Mouse (Mus musculus) CD8-positive naive resting alpha-beta T cell, adult 2 months (primary cell): ENCODE results near the gene Cyp2c23.

ENCODE experiments used
- DNase-seq, 2 experiments: peaks; one replicate each; pipeline ENCODE4 v3.0.0; 2022; ENCODE audit warnings: low read depth in 2 of 2, low spot score in 2 of 2

Gene Cyp2c23

GRCm38 (mm10) chr19:44024921-44025585 is 4.0 kb downstream of the Cyp2c23 start:
- DNase-seq: no peak

- no peak for DNase-seq
These were observed 5.9 kb downstream of the Cyp2c23 start for GRCm38 (mm10) chr19:44023066-44023465.

GRCm38 (mm10) chr19:44021502-44021901 is 7.5 kb downstream of the Cyp2c23 start:
- no peak for DNase-seq

- no peak for DNase-seq
These were observed 9.3 kb downstream of the Cyp2c23 start for GRCm38 (mm10) chr19:44019739-44020138.

- no peak for DNase-seq
These were observed 15.1 kb downstream of the Cyp2c23 start for GRCm38 (mm10) chr19:44013862-44014261.

- DNase-seq: no peak
These were observed 20.2 kb downstream of the Cyp2c23 start for GRCm38 (mm10) chr19:44008784-44009183.

GRCm38 (mm10) chr19:44007186-44007585 is 21.8 kb downstream of the Cyp2c23 start:
- no peak for DNase-seq

GRCm38 (mm10) chr19:44005025-44005424 is 24.0 kb downstream of the Cyp2c23 start:
- no peak for DNase-seq

- no peak for DNase-seq
These were observed 24.7 kb downstream of the Cyp2c23 start for GRCm38 (mm10) chr19:44004261-44004660.

GRCm38 (mm10) chr19:44000720-44001119 is 28.3 kb downstream of the Cyp2c23 start:
- no peak for DNase-seq

GRCm38 (mm10) chr19:44000061-44000460 is 28.9 kb downstream of the Cyp2c23 start:
- no peak for DNase-seq

- no peak for DNase-seq
These were observed 30.0 kb downstream of the Cyp2c23 start for GRCm38 (mm10) chr19:43998802-43999527.

- no peak for DNase-seq
These were observed 30.9 kb downstream of the Cyp2c23 start for GRCm38 (mm10) chr19:43998101-43998500.

- no peak for DNase-seq
These were observed 33.6 kb downstream of the Cyp2c23 start for GRCm38 (mm10) chr19:43995427-43995826.

GRCm38 (mm10) chr19:43992464-43992863 is 36.5 kb downstream of the Cyp2c23 start:
- DNase-seq: no peak

GRCm38 (mm10) chr19:43990362-43990761 is 38.6 kb downstream of the Cyp2c23 start:
- no peak for DNase-seq

- no peak for DNase-seq
These were observed 42.8 kb downstream of the Cyp2c23 start, which contains the start of gene Cpn1 for GRCm38 (mm10) chr19:43986069-43986794. Gene Cpn1, minus strand, starts transcription at chr19:43986556.

GRCm38 (mm10) chr19:43981992-43982391 is 47.0 kb downstream of the Cyp2c23 start:
- DNase-seq: no peak

GRCm38 (mm10) chr19:43980711-43981110 is 48.3 kb downstream of the Cyp2c23 start:
- DNase-seq: no peak

- DNase-seq: no peak
These were observed 51.2 kb downstream of the Cyp2c23 start for GRCm38 (mm10) chr19:43977799-43978198.

GRCm38 (mm10) chr19:43976661-43977060 is 52.3 kb downstream of the Cyp2c23 start:
- DNase-seq: no peak

- DNase-seq: no peak
These were observed 54.8 kb downstream of the Cyp2c23 start for GRCm38 (mm10) chr19:43974221-43974620.
